Mouse (Mus musculus): ENCODE measurements at regions not wholly inside any gene's neighbourhood (a gene's known extent, or its start where the extent isn't known, plus 50 kb on each side); places are given as distances from the start of the nearest gene placed in this dataset.

DNA sequence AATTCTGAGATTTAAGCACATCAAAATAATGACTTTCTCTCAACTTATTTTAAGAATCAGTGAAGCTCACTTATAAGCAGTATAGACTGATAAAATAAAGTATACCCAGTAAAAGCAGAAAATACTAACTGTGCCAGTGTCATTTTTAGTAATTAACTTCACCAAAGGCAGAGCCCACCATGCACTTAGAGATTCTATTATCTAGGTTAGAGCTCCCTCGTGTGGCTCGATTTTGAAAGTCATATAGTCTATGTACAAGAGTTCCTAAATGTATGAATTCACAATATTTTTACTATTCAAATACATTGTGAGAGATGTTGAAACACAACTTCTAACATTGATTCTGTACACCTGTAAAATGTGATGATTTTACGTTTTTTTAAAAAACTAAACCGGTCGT is 589.3 kb downstream of the Kcnj3 start:
- DNase-seq (ENCODE audit: low read depth, low spot score) = peak; percentile 48

DNA sequence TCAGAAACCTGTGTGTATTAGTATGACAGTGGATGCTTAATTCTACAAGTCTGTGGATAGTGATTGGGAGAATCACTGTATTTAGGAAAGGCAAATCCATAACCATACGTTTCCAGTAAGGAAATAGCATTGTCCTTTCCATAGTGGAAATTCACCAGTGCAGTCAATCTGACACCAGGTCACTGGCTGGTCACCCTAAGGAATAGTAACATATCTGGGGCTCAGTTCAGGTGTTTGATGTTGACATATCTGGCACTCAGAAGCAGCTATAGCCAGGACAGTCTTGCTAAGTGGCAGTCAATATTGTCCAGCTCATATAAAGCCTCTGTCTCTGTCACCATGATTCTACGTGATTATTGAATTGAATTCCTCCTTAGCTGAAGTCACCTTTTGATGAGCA is 593.2 kb downstream of the Kcnj3 start:
- DNase-seq (ENCODE audit: low read depth, low spot score) = no peak

All from R1 (cell line).